10 mouse cellular contexts compared by ENCODE assay signal in genomic region chr11:69333922-69334321, GRCm38 (mm10). TPM values are rescaled to one million over a fixed set of nuclear protein-coding genes. Genes with fewer than 3 reads are reported as not detected.
A peak's percentile ranks its signal among the peaks of the same experiment; 100 is the strongest.
DNase-seq lines count a peak whose midpoint lies in the region; ATAC-seq lines count a peak whose summit lies in the region.
"Had no signal": no experiment of that assay in that cellular context is flagged by ENCODE, and none has a peak within 500 bp of the region (broad histone marks: within the 10 kb centered on the region; RNA-seq: fewer than 3 reads in every experiment).

No protein-coding gene starts in this region.

- H3K27me3 ChIP-seq in hindbrain, embryonic 13.5 days = peaks cover 15% of the 10 kb centered on the region
- peaks cover 40% of the 10 kb centered on the region for H3K27me3 ChIP-seq in hindbrain, embryonic 10.5 days (ENCODE audit: insufficient read depth, poor library complexity, severe bottlenecking)
- peaks cover 76% of the 10 kb centered on the region for H3K27me3 ChIP-seq in liver, embryonic 12.5 days (replicated peaks)

- no peak overlapping the region for H3K4me2 ChIP-seq in hindbrain, embryonic 13.5 days
- peak overlapping the region; percentile 19; the same call in 1 of the 2 replicates for H3K4me2 ChIP-seq in liver, embryonic 12.5 days

- H3K36me3 ChIP-seq in hindbrain, embryonic 13.5 days = 0 out of 2 replicates have a peak, but pooled peaks cover 3% of the 10 kb centered on the region
- H3K36me3 ChIP-seq in hindbrain, embryonic 10.5 days = no peaks in the 10 kb centered on the region
- H3K36me3 ChIP-seq in liver, embryonic 12.5 days = no peaks in the 10 kb centered on the region

- H3K4me3 ChIP-seq in hindbrain, embryonic 13.5 days = no peak overlapping the region
- no peak overlapping the region for H3K4me3 ChIP-seq in hindbrain, embryonic 10.5 days
- no peak overlapping the region for H3K4me3 ChIP-seq in liver, embryonic 12.5 days

- 0 out of 2 replicates have a peak overlapping the region, but pooled peaks have one; percentile 8 for H3K9ac ChIP-seq in hindbrain, embryonic 13.5 days
- H3K9ac ChIP-seq in liver, embryonic 12.5 days = no peak overlapping the region; the same call in 1 of the 2 replicates

- no peak for ATAC-seq in hindbrain, embryonic 13.5 days (ENCODE audit: low FRiP score)
- peak; percentile 83 for ATAC-seq in liver, embryonic 12.5 days

- H3K9me3 ChIP-seq in hindbrain, embryonic 13.5 days = no peaks in the 10 kb centered on the region
- H3K9me3 ChIP-seq in hindbrain, embryonic 10.5 days = peaks cover 5% of the 10 kb centered on the region; the same call in 1 of the 2 replicates
- H3K9me3 ChIP-seq in liver, embryonic 12.5 days (replicated peaks) = no peaks in the 10 kb centered on the region

- 65% methylated on average over 3 of the region's 3 CpGs for WGBS in hindbrain, embryonic 13.5 days
- 60% methylated on average over 3 of the region's 3 CpGs for whole genome bisulfite sequencing in hindbrain, embryonic 10.5 days
- WGBS in liver, embryonic 12.5 days (ENCODE audit: insufficient replicate concordance) = 16% methylated on average over 3 of the region's 3 CpGs

- H3K4me1 ChIP-seq in hindbrain, embryonic 13.5 days (replicated peaks) = peaks cover 24% of the 10 kb centered on the region
- peaks cover 26% of the 10 kb centered on the region for H3K4me1 ChIP-seq in hindbrain, embryonic 10.5 days (replicated peaks)
- H3K4me1 ChIP-seq in liver, embryonic 12.5 days = peaks cover 40% of the 10 kb centered on the region

- DNase-seq in hindbrain, embryonic 10.5 days (ENCODE audit: low spot score) = no peak
- DNase-seq in thymus, postnatal 25 days = peak; percentile 13
- no peak for DNase-seq in thymus, postnatal 14 days
- DNase-seq in right cerebral cortex, postnatal 36 days (ENCODE audit: low spot score in 2 of 2) = no peak
- DNase-seq in urinary bladder, adult 18-20 months (ENCODE audit: low spot score in 2 of 2) = no peak
- DNase-seq in right cerebral cortex, adult 2 months (ENCODE audit: low spot score in 2 of 2) = no peak
- DNase-seq: cerebellum, adult 11 months; kidney, adult 11 months had no signal

- H3K27ac ChIP-seq in hindbrain, embryonic 13.5 days = no peak overlapping the region
- no peak overlapping the region for H3K27ac ChIP-seq in hindbrain, embryonic 10.5 days
- H3K27ac ChIP-seq in liver, embryonic 12.5 days = no peak overlapping the region

RNA-seq across cellular contexts. Expression of gene Rnf227, which starts 6.3 kb away (rescaled TPM):
- polyA plus RNA-seq in hindbrain, embryonic 13.5 days (2015; fragmentation: Nextera tagmentation; extraction: Ambion mirVana) = 163 and 166 TPM in 2 replicates
- polyA plus RNA-seq in hindbrain, embryonic 10.5 days (2016; fragmentation: Nextera tagmentation; extraction: Ambion mirVana) = 18.0 and 19.9 TPM in 2 replicates
- polyA plus RNA-seq in liver, embryonic 12.5 days (2016; fragmentation: Nextera tagmentation; extraction: Ambion mirVana) = 1.5 and 1.7 TPM in 2 replicates

RNA-seq across cellular contexts. Expression of gene Kcnab3, which starts 7.9 kb away (rescaled TPM):
- 4.2 and 5.1 TPM in 2 replicates for polyA plus RNA-seq in hindbrain, embryonic 13.5 days (2015; fragmentation: Nextera tagmentation; extraction: Ambion mirVana)
- polyA plus RNA-seq in hindbrain, embryonic 10.5 days (2016; fragmentation: Nextera tagmentation; extraction: Ambion mirVana) = 1.2 and 2.7 TPM in 2 replicates
- polyA plus RNA-seq in liver, embryonic 12.5 days (2016; fragmentation: Nextera tagmentation; extraction: Ambion mirVana) = 0.24 and 0.48 TPM in 2 replicates

RNA-seq across cellular contexts. Expression of gene Trappc1, which starts 10.1 kb away (rescaled TPM):
- 204 and 210 TPM in 2 replicates for polyA plus RNA-seq in hindbrain, embryonic 13.5 days (2015; fragmentation: Nextera tagmentation; extraction: Ambion mirVana)
- polyA plus RNA-seq in hindbrain, embryonic 10.5 days (2016; fragmentation: Nextera tagmentation; extraction: Ambion mirVana) = 189 and 208 TPM in 2 replicates
- 90.4 and 90.9 TPM in 2 replicates for polyA plus RNA-seq in liver, embryonic 12.5 days (2016; fragmentation: Nextera tagmentation; extraction: Ambion mirVana)

RNA-seq across cellular contexts. Expression of gene Cntrob, which starts 10.3 kb away (rescaled TPM):
- 22.6 and 24.4 TPM in 2 replicates for polyA plus RNA-seq in hindbrain, embryonic 13.5 days (2015; fragmentation: Nextera tagmentation; extraction: Ambion mirVana)
- polyA plus RNA-seq in hindbrain, embryonic 10.5 days (2016; fragmentation: Nextera tagmentation; extraction: Ambion mirVana) = 34.2 and 36.7 TPM in 2 replicates
- 13.1 and 13.9 TPM in 2 replicates for polyA plus RNA-seq in liver, embryonic 12.5 days (2016; fragmentation: Nextera tagmentation; extraction: Ambion mirVana)

RNA-seq across cellular contexts. Expression of gene Chd3, which starts 35.3 kb away (rescaled TPM):
- polyA plus RNA-seq in hindbrain, embryonic 13.5 days (2015; fragmentation: Nextera tagmentation; extraction: Ambion mirVana) = 92.4 and 93.5 TPM in 2 replicates
- 45.1 and 46.9 TPM in 2 replicates for polyA plus RNA-seq in hindbrain, embryonic 10.5 days (2016; fragmentation: Nextera tagmentation; extraction: Ambion mirVana)
- 4.7 and 6.4 TPM in 2 replicates for polyA plus RNA-seq in liver, embryonic 12.5 days (2016; fragmentation: Nextera tagmentation; extraction: Ambion mirVana)
